Mouse (Mus musculus): ENCODE measurements around the gene Sh3tc1. TPM values are rescaled to one million over a fixed set of nuclear protein-coding genes. Genes with fewer than 3 reads are reported as not detected.

Gene Sh3tc1
- polyA plus RNA-seq, 1 experiment from 2014 or later = 4.7 TPM

GRCm38 (mm10) chr5:35666152-35666551 is 73.6 kb downstream of the Sh3tc1 start:
- WGBS (ENCODE audit: insufficient replicate concordance) = 81% methylated on average over 7 of the region's 7 CpGs
- Histone ChIP-seq H3K27ac (ENCODE audit: low read depth, low read length) (no peak overlapping the region), H3K27me3 (ENCODE audit: control insufficient read depth, insufficient read depth, low read length) (no peaks in the 10 kb centered on the region; the same call in 1 of the 2 replicates), H3K36me3 (ENCODE audit: control insufficient read depth, insufficient read depth, low read length) (no peaks in the 10 kb centered on the region), H3K4me3 (ENCODE audit: low read depth, low read length) (no peak overlapping the region), H3K9me3 (replicated peaks; ENCODE audit: control insufficient read depth, low read length) (no peaks in the 10 kb centered on the region), H3K4me2 (no peak overlapping the region), H3K9ac (ENCODE audit: low read depth, low read length) (no peak overlapping the region), H3K4me1 (ENCODE audit: control insufficient read depth, insufficient read depth, low read length) (peaks cover 21% of the 10 kb centered on the region)
- ATAC-seq (replicated peaks; ENCODE audit: insufficient number of reproducible peaks, low FRiP score, low TSS enrichment) = no peak

GRCm38 (mm10) chr5:35662021-35662545 is 77.7 kb downstream of the Sh3tc1 start:
- Histone ChIP-seq H3K4me1 (ENCODE audit: control insufficient read depth, insufficient read depth, low read length) (no peaks in the 10 kb centered on the region), H3K36me3 (ENCODE audit: control insufficient read depth, insufficient read depth, low read length) (no peaks in the 10 kb centered on the region), H3K4me2 (no peak overlapping the region), H3K9ac (ENCODE audit: low read depth, low read length) (no peak overlapping the region), H3K27me3 (ENCODE audit: control insufficient read depth, insufficient read depth, low read length) (no peaks in the 10 kb centered on the region; the same call in 1 of the 2 replicates), H3K9me3 (replicated peaks; ENCODE audit: control insufficient read depth, low read length) (no peaks in the 10 kb centered on the region), H3K4me3 (ENCODE audit: low read depth, low read length) (no peak overlapping the region), H3K27ac (ENCODE audit: low read depth, low read length) (no peak overlapping the region)
- no peak for ATAC-seq (replicated peaks; ENCODE audit: insufficient number of reproducible peaks, low FRiP score, low TSS enrichment)
- WGBS (ENCODE audit: insufficient replicate concordance) = 68% methylated on average over 9 of the region's 9 CpGs

- 60% methylated on average over 6 of the region's 6 CpGs for WGBS (ENCODE audit: insufficient replicate concordance)
- ATAC-seq (replicated peaks; ENCODE audit: insufficient number of reproducible peaks, low FRiP score, low TSS enrichment) = no peak
- Histone ChIP-seq H3K4me2 (no peak overlapping the region), H3K9me3 (replicated peaks; ENCODE audit: control insufficient read depth, low read length) (no peaks in the 10 kb centered on the region), H3K4me1 (ENCODE audit: control insufficient read depth, insufficient read depth, low read length) (no peaks in the 10 kb centered on the region), H3K9ac (ENCODE audit: low read depth, low read length) (no peak overlapping the region), H3K27me3 (ENCODE audit: control insufficient read depth, insufficient read depth, low read length) (no peaks in the 10 kb centered on the region; the same call in 1 of the 2 replicates), H3K27ac (ENCODE audit: low read depth, low read length) (no peak overlapping the region), H3K36me3 (ENCODE audit: control insufficient read depth, insufficient read depth, low read length) (no peaks in the 10 kb centered on the region), H3K4me3 (ENCODE audit: low read depth, low read length) (no peak overlapping the region)
These were observed 78.6 kb downstream of the Sh3tc1 start for GRCm38 (mm10) chr5:35661210-35661609.

- Histone ChIP-seq H3K4me1 (ENCODE audit: control insufficient read depth, insufficient read depth, low read length) (no peaks in the 10 kb centered on the region), H3K4me2 (no peak overlapping the region), H3K9me3 (replicated peaks; ENCODE audit: control insufficient read depth, low read length) (no peaks in the 10 kb centered on the region), H3K36me3 (ENCODE audit: control insufficient read depth, insufficient read depth, low read length) (no peaks in the 10 kb centered on the region), H3K27me3 (ENCODE audit: control insufficient read depth, insufficient read depth, low read length) (no peaks in the 10 kb centered on the region; the same call in 1 of the 2 replicates), H3K27ac (ENCODE audit: low read depth, low read length) (no peak overlapping the region), H3K9ac (ENCODE audit: low read depth, low read length) (no peak overlapping the region), H3K4me3 (ENCODE audit: low read depth, low read length) (no peak overlapping the region)
- ATAC-seq (replicated peaks; ENCODE audit: insufficient number of reproducible peaks, low FRiP score, low TSS enrichment) = no peak
- WGBS (ENCODE audit: insufficient replicate concordance) = 54% methylated on average over 3 of the region's 3 CpGs
These were observed 80.3 kb downstream of the Sh3tc1 start for GRCm38 (mm10) chr5:35659503-35659902.

- Histone ChIP-seq H3K4me3 (ENCODE audit: low read depth, low read length) (no peak overlapping the region), H3K36me3 (ENCODE audit: control insufficient read depth, insufficient read depth, low read length) (no peaks in the 10 kb centered on the region), H3K9me3 (replicated peaks; ENCODE audit: control insufficient read depth, low read length) (no peaks in the 10 kb centered on the region), H3K9ac (ENCODE audit: low read depth, low read length) (no peak overlapping the region), H3K4me2 (no peak overlapping the region), H3K4me1 (ENCODE audit: control insufficient read depth, insufficient read depth, low read length) (no peaks in the 10 kb centered on the region), H3K27me3 (ENCODE audit: control insufficient read depth, insufficient read depth, low read length) (no peaks in the 10 kb centered on the region), H3K27ac (ENCODE audit: low read depth, low read length) (no peak overlapping the region)
- ATAC-seq (replicated peaks; ENCODE audit: insufficient number of reproducible peaks, low FRiP score, low TSS enrichment) = no peak
- 84% methylated on average over 10 of the region's 10 CpGs for WGBS (ENCODE audit: insufficient replicate concordance)
These were observed 83.9 kb downstream of the Sh3tc1 start for GRCm38 (mm10) chr5:35655753-35656485.

GRCm38 (mm10) chr5:35653743-35654395 is 85.9 kb downstream of the Sh3tc1 start:
- H3K4me2 ChIP-seq = no peak overlapping the region
- no peak for ATAC-seq (replicated peaks; ENCODE audit: insufficient number of reproducible peaks, low FRiP score, low TSS enrichment)
- no peak overlapping the region for H3K4me3 ChIP-seq (ENCODE audit: low read depth, low read length)
- H3K4me1 ChIP-seq (ENCODE audit: control insufficient read depth, insufficient read depth, low read length) = no peaks in the 10 kb centered on the region
- H3K9me3 ChIP-seq (replicated peaks; ENCODE audit: control insufficient read depth, low read length) = no peaks in the 10 kb centered on the region
- H3K27me3 ChIP-seq (ENCODE audit: control insufficient read depth, insufficient read depth, low read length) = no peaks in the 10 kb centered on the region
- H3K9ac ChIP-seq (ENCODE audit: low read depth, low read length) = no peak overlapping the region
- 59% methylated on average over 9 of the region's 9 CpGs for WGBS (ENCODE audit: insufficient replicate concordance)
- H3K27ac ChIP-seq (ENCODE audit: low read depth, low read length) = no peak overlapping the region
- no peaks in the 10 kb centered on the region for H3K36me3 ChIP-seq (ENCODE audit: control insufficient read depth, insufficient read depth, low read length)

- no peak overlapping the region for H3K4me3 ChIP-seq (ENCODE audit: low read depth, low read length)
- H3K9ac ChIP-seq (ENCODE audit: low read depth, low read length) = no peak overlapping the region
- 81% methylated on average over 13 of the region's 13 CpGs for WGBS (ENCODE audit: insufficient replicate concordance)
- no peak overlapping the region for H3K27ac ChIP-seq (ENCODE audit: low read depth, low read length)
- H3K36me3 ChIP-seq (ENCODE audit: control insufficient read depth, insufficient read depth, low read length) = no peaks in the 10 kb centered on the region
- no peaks in the 10 kb centered on the region for H3K4me1 ChIP-seq (ENCODE audit: control insufficient read depth, insufficient read depth, low read length)
- no peak overlapping the region for H3K4me2 ChIP-seq
- H3K9me3 ChIP-seq (replicated peaks; ENCODE audit: control insufficient read depth, low read length) = no peaks in the 10 kb centered on the region
- H3K27me3 ChIP-seq (ENCODE audit: control insufficient read depth, insufficient read depth, low read length) = no peaks in the 10 kb centered on the region
- no peak for ATAC-seq (replicated peaks; ENCODE audit: insufficient number of reproducible peaks, low FRiP score, low TSS enrichment)
These were observed 86.9 kb downstream of the Sh3tc1 start for GRCm38 (mm10) chr5:35652872-35653271.

GRCm38 (mm10) chr5:35652319-35652718 is 87.5 kb downstream of the Sh3tc1 start:
- H3K4me1 ChIP-seq (ENCODE audit: control insufficient read depth, insufficient read depth, low read length) = no peaks in the 10 kb centered on the region
- no peak for ATAC-seq (replicated peaks; ENCODE audit: insufficient number of reproducible peaks, low FRiP score, low TSS enrichment)
- WGBS (ENCODE audit: insufficient replicate concordance) = 69% methylated on average over 3 of the region's 3 CpGs

More at GRCm38 (mm10) chr5:35652319-35652718, 87.5 kb downstream of the Sh3tc1 start:
- H3K4me2 ChIP-seq = no peak overlapping the region
- H3K9ac ChIP-seq (ENCODE audit: low read depth, low read length) = no peak overlapping the region
- H3K27ac ChIP-seq (ENCODE audit: low read depth, low read length) = no peak overlapping the region
- H3K36me3 ChIP-seq (ENCODE audit: control insufficient read depth, insufficient read depth, low read length) = no peaks in the 10 kb centered on the region
- H3K4me3 ChIP-seq (ENCODE audit: low read depth, low read length) = no peak overlapping the region
- H3K27me3 ChIP-seq (ENCODE audit: control insufficient read depth, insufficient read depth, low read length) = no peaks in the 10 kb centered on the region
- no peaks in the 10 kb centered on the region for H3K9me3 ChIP-seq (replicated peaks; ENCODE audit: control insufficient read depth, low read length)

All from heart, embryonic 11.5 days (tissue).